Mouse (Mus musculus) adrenal gland, adult 8-10 months (tissue): ENCODE measurements around the gene Atcay. TPM values are rescaled to one million over a fixed set of nuclear protein-coding genes. Genes with fewer than 3 reads are reported as not detected.
"Not testable (repeated sequence)": the region's sequence is repeated elsewhere in the genome, so short reads cannot be mapped to it uniquely, and the experiment has no call there.

ENCODE experiments used
- DNase-seq: peaks from one replicate; pipeline ENCODE4 v3.0.0; 2022
- microRNA-seq, 2 experiments: library from miRNA; unstranded; fragments of <30 nt; microRNA quantifications; one replicate each; pipeline ENCODE4 v1.2.0; 2022
- total RNA-seq, 4 experiments: library from RNA; stranded (reverse); gene quantifications; 2 replicates each; pipeline ENCODE4 v1.2.4; 2022

Atcay gene
- total RNA-seq, 4 experiments from 2014 or later: 3.8 to 6.4 (median 4.4) TPM

- DNase-seq: no peak
Measured at GRCm38 (mm10) chr10:81177958-81178712, 52.5 kb downstream of the Atcay start.

GRCm38 (mm10) chr10:81177491-81177925 is 53.1 kb downstream of the Atcay start:
- DNase-seq: no peak

- peak; percentile 97 for DNase-seq
Measured at GRCm38 (mm10) chr10:81176466-81177271, 54.0 kb downstream of the Atcay start, which contains the start of gene Eef2. Gene Eef2 (plus strand): TSS chr10:81176631.

- DNase-seq: peak; percentile 70
Measured at GRCm38 (mm10) chr10:81175936-81176465, 54.6 kb downstream of the Atcay start.

- not testable (repeated sequence) for DNase-seq
Measured at GRCm38 (mm10) chr10:81175345-81175701, 55.3 kb downstream of the Atcay start.

GRCm38 (mm10) chr10:81174617-81175344 is 55.9 kb downstream of the Atcay start:
- DNase-seq: peak; percentile 83

- DNase-seq: peak; percentile 81
Measured at GRCm38 (mm10) chr10:81173132-81173531, 57.5 kb downstream of the Atcay start.

- not testable (repeated sequence) for DNase-seq
Measured at GRCm38 (mm10) chr10:81169411-81169900, 61.2 kb downstream of the Atcay start.

GRCm38 (mm10) chr10:81168521-81169244 is 62.0 kb downstream of the Atcay start:
- DNase-seq: peak; percentile 84

GRCm38 (mm10) chr10:81168087-81168431 is 62.6 kb downstream of the Atcay start:
- DNase-seq: no peak

- DNase-seq: peak; percentile 100
Measured at GRCm38 (mm10) chr10:81167200-81168086, 63.2 kb downstream of the Atcay start, which contains the start of gene Pias4. Gene Pias4 (minus strand): TSS chr10:81167923.

- DNase-seq: no peak
Measured at GRCm38 (mm10) chr10:81165118-81165517, 65.5 kb downstream of the Atcay start.

GRCm38 (mm10) chr10:81162318-81162652 is 68.3 kb downstream of the Atcay start:
- no peak for DNase-seq

- DNase-seq: no peak
Measured at GRCm38 (mm10) chr10:81161602-81162317, 68.9 kb downstream of the Atcay start.

- no peak for DNase-seq
Measured at GRCm38 (mm10) chr10:81154736-81155135, 75.9 kb downstream of the Atcay start.

Small RNAs within 50 kb of the gene (microRNA-seq; reads per million reads assigned to microRNA genes)
- 5.4 to 5.7 reads per million in 2 experiments for gene Mir3057

Other genes with a start within 250 kb of the Atcay start
- 10 to 100 TPM in 2 of 4 experiments, 1 to 10 TPM in 2; 9.4 to 16.6 (median 12.9) TPM for gene Gng7, start 215.9 kb downstream of the Atcay start, total RNA-seq
- 1 to 10 TPM; 3.6 to 6.5 (median 4.4) TPM for gene Diras1, start 205.2 kb downstream of the Atcay start, total RNA-seq
- gene Slc39a3, start 193.4 kb downstream of the Atcay start, total RNA-seq: 10 to 100 TPM; 50.7 to 86.9 (median 66.5) TPM
- 100 to 1,000 TPM; 185 to 247 (median 197) TPM for gene Sgta, start 170.7 kb downstream of the Atcay start, total RNA-seq
- 10 to 100 TPM; 43.6 to 59.2 (median 45.7) TPM for gene Thop1, start 160.8 kb downstream of the Atcay start, total RNA-seq
- 1 to 10 TPM in 2 of 4 experiments, under 1 TPM in 2; 0.35 to 2.7 (median 1.3) TPM for gene Creb3l3, start 132.0 kb downstream of the Atcay start, total RNA-seq
- 100 to 1,000 TPM; 169 to 227 (median 204) TPM for gene Map2k2, start 124.9 kb downstream of the Atcay start, total RNA-seq
- 10 to 100 TPM; 86.5 to 94.0 (median 92.3) TPM for gene Zbtb7a, start 95.6 kb downstream of the Atcay start, total RNA-seq
- gene Pias4, start 62.9 kb downstream of the Atcay start, total RNA-seq: 10 to 100 TPM; 22.8 to 32.5 (median 30.1) TPM
- gene Eef2, start 54.2 kb downstream of the Atcay start, total RNA-seq: 1,000 to 10,000 TPM; 1,447 to 1,655 (median 1,598) TPM
- 10 to 100 TPM; 67.7 to 88.0 (median 81.8) TPM for gene Dapk3, start 47.8 kb downstream of the Atcay start, total RNA-seq
- not detected for gene 4930442H23Rik, start 47.0 kb downstream of the Atcay start, total RNA-seq
- gene Nmrk2, start 28.8 kb downstream of the Atcay start, total RNA-seq: not detected
- 10 to 100 TPM; 27.6 to 35.6 (median 30.0) TPM for gene Zfr2, start 2.3 kb upstream of the Atcay start, total RNA-seq
- gene Matk, start 22.1 kb upstream of the Atcay start, total RNA-seq: 1 to 10 TPM in 3 of 4 experiments, under 1 TPM in 1; 0.67 to 2.1 (median 1.5) TPM
- gene Mrpl54, start 36.1 kb upstream of the Atcay start, total RNA-seq: 100 to 1,000 TPM; 100 to 139 (median 113) TPM
- gene Apba3, start 36.1 kb upstream of the Atcay start, total RNA-seq: 10 to 100 TPM; 61.9 to 72.3 (median 66.4) TPM
- gene Tjp3, start 60.7 kb upstream of the Atcay start, total RNA-seq: under 1 TPM; 0.22 to 0.81 (median 0.29) TPM
- 10 to 100 TPM; 42.6 to 61.1 (median 53.3) TPM for gene Pip5k1c, start 62.1 kb upstream of the Atcay start, total RNA-seq
- 10 to 100 TPM; 37.7 to 47.5 (median 42.5) TPM for gene Cactin, start 90.3 kb upstream of the Atcay start, total RNA-seq
- gene Tbxa2r, start 97.9 kb upstream of the Atcay start, total RNA-seq: 10 to 100 TPM; 35.6 to 52.1 (median 42.0) TPM
- 10 to 100 TPM in 2 of 4 experiments, 1 to 10 TPM in 2; 3.7 to 17.7 (median 9.3) TPM for gene Gipc3, start 112.4 kb upstream of the Atcay start, total RNA-seq
- gene Hmg20b, start 119.6 kb upstream of the Atcay start, total RNA-seq: 100 to 1,000 TPM in 3 of 4 experiments, 10 to 100 TPM in 1; 94.2 to 121 (median 112) TPM
- gene Mfsd12, start 126.7 kb upstream of the Atcay start, total RNA-seq: 10 to 100 TPM; 18.3 to 25.7 (median 22.0) TPM
- 1 to 10 TPM; 1.6 to 5.3 (median 2.4) TPM for gene 4930404N11Rik, start 135.0 kb upstream of the Atcay start, total RNA-seq
- gene Fzr1, start 147.7 kb upstream of the Atcay start, total RNA-seq: 10 to 100 TPM; 47.1 to 52.7 (median 49.9) TPM
- 10 to 100 TPM; 49.8 to 60.2 (median 55.0) TPM for gene Dohh, start 153.6 kb upstream of the Atcay start, total RNA-seq
- 1 to 10 TPM in 2 of 4 experiments, under 1 TPM in 2; 0.65 to 2.9 (median 1.0) TPM for gene Gm48551, start 153.6 kb upstream of the Atcay start, total RNA-seq
- 1 to 10 TPM; 2.0 to 4.2 (median 2.6) TPM for gene Gm48552, start 158.2 kb upstream of the Atcay start, total RNA-seq
- 1 to 10 TPM in 2 of 4 experiments, under 1 TPM in 2; 0.78 to 2.0 (median 0.96) TPM for gene Smim24, start 162.2 kb upstream of the Atcay start, total RNA-seq
- 100 to 1,000 TPM; 113 to 191 (median 144) TPM for gene Nfic, start 224.8 kb upstream of the Atcay start, total RNA-seq